Mouse (Mus musculus) embryonic facial prominence, embryonic 14.5 days (tissue): Measurements from ENCODE around the gene H1fx. TPM values are rescaled to one million over a fixed set of nuclear protein-coding genes. Genes with fewer than 3 reads are reported as not detected.
A peak's percentile ranks its signal among the peaks of the same experiment; 100 is the strongest.

Source experiments
- ATAC-seq: fragments of 200-750 bp; cut with Nextera tagmentation; 2 replicates; pipeline ENCODE4 v1.8.0; 2017; ENCODE audit warnings: low read depth, moderate number of reproducible peaks, moderate TSS enrichment
- DNase-seq: peaks from one replicate; pipeline ENCODE4 v3.0.0-alpha.2; 2015; ENCODE audit warnings: low spot score
- H3K27ac ChIP-seq: fragments of 300-500 bp; sonication (generic); replicated peaks from 2 replicates; pipeline ENCODE4 v1.5.1; 2014; ENCODE audit warnings: low read depth, mild to moderate bottlenecking, low read length, moderate library complexity
- H3K27me3 ChIP-seq: fragments of 300-500 bp; sonication (generic); replicated peaks from 2 replicates; pipeline ENCODE4 v1.6.1; 2014; ENCODE audit warnings: low read length; ENCODE audit not compliant: control insufficient read depth, insufficient read depth
- H3K36me3 ChIP-seq: fragments of 300-500 bp; sonication (generic); 2 replicates; pipeline ENCODE4 v1.6.1; 2014; ENCODE audit warnings: low read length, mixed read lengths; ENCODE audit not compliant: control insufficient read depth, insufficient read depth
- H3K4me1 ChIP-seq: fragments of 300-500 bp; sonication (generic); 2 replicates; pipeline ENCODE4 v1.6.1; 2014; ENCODE audit warnings: antibody characterized with exemption, low read length; ENCODE audit not compliant: control insufficient read depth, insufficient read depth
- H3K4me2 ChIP-seq: fragments of 300-500 bp; sonication (generic); 2 replicates; pipeline ENCODE4 v1.6.1; 2014; ENCODE audit warnings: low read depth, mild to moderate bottlenecking, low read length, moderate library complexity, mixed read lengths
- H3K4me3 ChIP-seq: fragments of 300-500 bp; sonication (generic); 2 replicates; pipeline ENCODE4 v1.5.1; 2014; ENCODE audit warnings: low read depth, mild to moderate bottlenecking, low read length
- H3K9ac ChIP-seq: fragments of 300-500 bp; sonication (generic); 2 replicates; pipeline ENCODE4 v1.6.1; 2014; ENCODE audit warnings: low read depth, mild to moderate bottlenecking, low read length, moderate library complexity, mixed read lengths
- H3K9me3 ChIP-seq: fragments of 300-500 bp; sonication (generic); 2 replicates; pipeline ENCODE4 v1.6.1; 2016; ENCODE audit warnings: low read length; ENCODE audit not compliant: control insufficient read depth
- WGBS: fragments of 180-500 bp; shearing (Covaris S2); extraction: QIAGEN DNeasy Blood & Tissue Kit; methylation state at CpG from one replicate; pipeline ENCODE4 v1.1.7; 2014; 5-methylcytosine and 5-hydroxymethylcytosine counted together
- polyA plus RNA-seq: library from polyadenylated mRNA; unstranded; fragments of >200 nt; fragmentation: Nextera tagmentation; extraction: Ambion mirVana; gene quantifications from 2 replicates; pipeline ENCODE4 v1.2.1, GENCODE M21; 2014

H1fx gene
- polyA plus RNA-seq, 1 experiment from 2014 or later: 33.0 TPM

- peak; percentile 88 for ATAC-seq
- DNase-seq: peak; percentile 88
- peaks cover 19% of the 10 kb centered on the region for H3K4me1 ChIP-seq
- peak overlapping the region; percentile 55 for H3K4me2 ChIP-seq
- H3K27ac ChIP-seq: peak overlapping the region; percentile 76
- peaks cover 5% of the 10 kb centered on the region for H3K36me3 ChIP-seq
- H3K9ac ChIP-seq: peak overlapping the region; percentile 45
- H3K4me3 ChIP-seq: peak overlapping the region; percentile 19
- no peaks in the 10 kb centered on the region for H3K9me3 ChIP-seq
- H3K27me3 ChIP-seq: no peaks in the 10 kb centered on the region
- 5% methylated on average over 18 of the region's 18 CpGs for WGBS
Measured at GRCm38 (mm10) chr6:87993790-87994571, 12.5 kb upstream of the H1fx start.

- WGBS: 19% methylated on average over 6 of the region's 6 CpGs
- Histone ChIP-seq H3K9me3 (no peaks in the 10 kb centered on the region), H3K36me3 (no peaks in the 10 kb centered on the region), H3K4me3 (no peak overlapping the region), H3K9ac (no peak overlapping the region), H3K4me1 (peaks cover 19% of the 10 kb centered on the region), H3K27ac (no peak overlapping the region), H3K27me3 (no peaks in the 10 kb centered on the region), H3K4me2 (no peak overlapping the region)
- DNase-seq: peak; percentile 58
- no peak; the same call in 1 of the 2 replicates for ATAC-seq
Measured at GRCm38 (mm10) chr6:87992733-87993132, 11.3 kb upstream of the H1fx start.

- DNase-seq (peak; percentile 70), ATAC-seq (no peak)
- H3K4me2 ChIP-seq: no peak overlapping the region
- no peak overlapping the region for H3K4me3 ChIP-seq
- WGBS: 70% methylated on average over 1 of the region's 1 CpGs
- H3K9ac ChIP-seq: no peak overlapping the region
- H3K27me3 ChIP-seq: no peaks in the 10 kb centered on the region
- H3K36me3 ChIP-seq: 0 out of 2 replicates have a peak, but pooled peaks cover 6% of the 10 kb centered on the region
- no peaks in the 10 kb centered on the region for H3K9me3 ChIP-seq
- H3K27ac ChIP-seq: no peak overlapping the region; the same call in 1 of the 2 replicates
- peaks cover 19% of the 10 kb centered on the region for H3K4me1 ChIP-seq
Measured at GRCm38 (mm10) chr6:87991886-87992285, 10.4 kb upstream of the H1fx start.

GRCm38 (mm10) chr6:87991216-87991615 is 9.8 kb upstream of the H1fx start:
- ATAC-seq: no peak
- H3K9ac ChIP-seq: no peak overlapping the region
- no peak for DNase-seq
- no peak overlapping the region for H3K4me2 ChIP-seq
- H3K27me3 ChIP-seq: no peaks in the 10 kb centered on the region
- peaks cover 12% of the 10 kb centered on the region; the same call in 1 of the 2 replicates for H3K36me3 ChIP-seq
- H3K4me1 ChIP-seq: peaks cover 19% of the 10 kb centered on the region
- no peak overlapping the region for H3K27ac ChIP-seq
- H3K9me3 ChIP-seq: no peaks in the 10 kb centered on the region
- WGBS: 72% methylated on average over 4 of the region's 4 CpGs
- no peak overlapping the region for H3K4me3 ChIP-seq

- H3K9me3 ChIP-seq: no peaks in the 10 kb centered on the region
- H3K4me2 ChIP-seq: peak overlapping the region; percentile 70
- peaks cover 32% of the 10 kb centered on the region; the same call in 1 of the 2 replicates for H3K36me3 ChIP-seq
- ATAC-seq (no peak), DNase-seq (no peak)
- H3K9ac ChIP-seq: peak overlapping the region; percentile 81
- WGBS: 61% methylated on average over 9 of the region's 9 CpGs
- H3K4me3 ChIP-seq: peak overlapping the region; percentile 77
- H3K4me1 ChIP-seq: peaks cover 8% of the 10 kb centered on the region; the same call in 1 of the 2 replicates
- H3K27ac ChIP-seq: no peak overlapping the region
- no peaks in the 10 kb centered on the region for H3K27me3 ChIP-seq
Measured at GRCm38 (mm10) chr6:87982506-87982905, 1.1 kb upstream of the H1fx start.

GRCm38 (mm10) chr6:87981030-87981485 is 379 bp downstream of the H1fx start:
- 0% methylated on average over 17 of the region's 56 CpGs for WGBS
- peaks cover 18% of the 10 kb centered on the region; the same call in 1 of the 2 replicates for H3K36me3 ChIP-seq
- peak overlapping the region; percentile 70 for H3K4me2 ChIP-seq
- H3K27me3 ChIP-seq: no peaks in the 10 kb centered on the region
- no peaks in the 10 kb centered on the region for H3K9me3 ChIP-seq
- peak overlapping the region; percentile 77 for H3K4me3 ChIP-seq
- H3K9ac ChIP-seq: peak overlapping the region; percentile 81
- DNase-seq (peak; percentile 31), ATAC-seq (peak; percentile 32)
- H3K27ac ChIP-seq: peak overlapping the region; percentile 87
- peaks cover 8% of the 10 kb centered on the region; the same call in 1 of the 2 replicates for H3K4me1 ChIP-seq

- ATAC-seq: peak; percentile 89
Measured at GRCm38 (mm10) chr6:87980374-87981029, 935 bp downstream of the H1fx start.

GRCm38 (mm10) chr6:87979728-87980127 is 1.7 kb downstream of the H1fx start:
- H3K4me1 ChIP-seq: peaks cover 8% of the 10 kb centered on the region; the same call in 1 of the 2 replicates
- peak overlapping the region; percentile 77 for H3K4me3 ChIP-seq
- H3K9me3 ChIP-seq: no peaks in the 10 kb centered on the region
- WGBS: 72% methylated on average over 3 of the region's 3 CpGs
- peak overlapping the region; percentile 81; the same call in 1 of the 2 replicates for H3K9ac ChIP-seq
- peak overlapping the region; percentile 70 for H3K4me2 ChIP-seq
- H3K27me3 ChIP-seq: no peaks in the 10 kb centered on the region
- ATAC-seq (no peak), DNase-seq (no peak)
- H3K27ac ChIP-seq: peak overlapping the region; percentile 87; the same call in 1 of the 2 replicates
- H3K36me3 ChIP-seq: peaks cover 12% of the 10 kb centered on the region; the same call in 1 of the 2 replicates

More at GRCm38 (mm10) chr6:87980374-87981029, 935 bp downstream of the H1fx start:
- WGBS: 0% methylated on average over 18 of the region's 66 CpGs
- H3K9me3 ChIP-seq: no peaks in the 10 kb centered on the region
- H3K4me2 ChIP-seq: peak overlapping the region; percentile 70
- peak overlapping the region; percentile 87 for H3K27ac ChIP-seq
- H3K4me1 ChIP-seq: peaks cover 8% of the 10 kb centered on the region; the same call in 1 of the 2 replicates
- peaks cover 17% of the 10 kb centered on the region; the same call in 1 of the 2 replicates for H3K36me3 ChIP-seq
- H3K4me3 ChIP-seq: peak overlapping the region; percentile 77
- H3K27me3 ChIP-seq: no peaks in the 10 kb centered on the region
- DNase-seq: peak; percentile 94
- H3K9ac ChIP-seq: peak overlapping the region; percentile 81
